Mouse (Mus musculus) cerebellum, adult 2 months (tissue): ENCODE data around the gene Slc13a3. TPM values are rescaled to one million over a fixed set of nuclear protein-coding genes. Genes with fewer than 3 reads are reported as not detected.
A peak's percentile ranks its signal among the peaks of the same experiment; 100 is the strongest.

Experiments
- DNase-seq, 2 experiments: peaks; one replicate each; pipeline ENCODE4 v3.0.0; 2021
- H3K27ac ChIP-seq: fragments of 200-500 bp; 2 replicates; pipeline ENCODE4 v1.5.1; 2012; ENCODE audit warnings: low read length, control low read depth, inconsistent platforms; ENCODE audit not compliant: insufficient read depth
- H3K27me3 ChIP-seq: fragments of 200-500 bp; 2 replicates; pipeline ENCODE4 v1.6.1; 2012; ENCODE audit warnings: inconsistent platforms, mild to moderate bottlenecking, low read length, moderate library complexity; ENCODE audit not compliant: control insufficient read depth, insufficient read depth
- H3K4me1 ChIP-seq: fragments of 200-500 bp; 2 replicates; pipeline ENCODE4 v1.6.1; 2011; ENCODE audit warnings: low read length; ENCODE audit not compliant: control insufficient read depth, insufficient read depth
- H3K4me3 ChIP-seq: fragments of 200-500 bp; replicated peaks from 2 replicates; pipeline ENCODE3; 2011; ENCODE audit warnings: mild to moderate bottlenecking, low read depth, low read length, control low read depth; ENCODE audit not compliant: insufficient read depth
- CTCF ChIP-seq: fragments of 200-500 bp; IDR thresholded peaks from 2 replicates; pipeline ENCODE4 v1.5.1; 2011; ENCODE audit warnings: low read depth, mild to moderate bottlenecking, control low read depth, low read length, moderate library complexity, borderline replicate concordance; ENCODE audit not compliant: insufficient read depth
- POLR2A ChIP-seq: fragments of 200-500 bp; IDR thresholded peaks from 2 replicates; pipeline ENCODE4 v1.6.1; 2011; ENCODE audit warnings: low read length, control low read depth, borderline replicate concordance; ENCODE audit not compliant: insufficient read depth
- WGBS: fragments of 180-500 bp; shearing (Covaris S2); methylation state at CpG from one replicate; pipeline ENCODE4 v1.1.7; 2018; 5-methylcytosine and 5-hydroxymethylcytosine counted together
- polyA plus RNA-seq: library from polyadenylated mRNA; depleted of rRNA; stranded (reverse); fragments of >200 nt; gene quantifications from 2 replicates; pipeline ENCODE4 v1.2.3, GENCODE M21; 2012

Slc13a3 gene
- polyA plus RNA-seq, 1 experiment, result 21.6 TPM

DNA sequence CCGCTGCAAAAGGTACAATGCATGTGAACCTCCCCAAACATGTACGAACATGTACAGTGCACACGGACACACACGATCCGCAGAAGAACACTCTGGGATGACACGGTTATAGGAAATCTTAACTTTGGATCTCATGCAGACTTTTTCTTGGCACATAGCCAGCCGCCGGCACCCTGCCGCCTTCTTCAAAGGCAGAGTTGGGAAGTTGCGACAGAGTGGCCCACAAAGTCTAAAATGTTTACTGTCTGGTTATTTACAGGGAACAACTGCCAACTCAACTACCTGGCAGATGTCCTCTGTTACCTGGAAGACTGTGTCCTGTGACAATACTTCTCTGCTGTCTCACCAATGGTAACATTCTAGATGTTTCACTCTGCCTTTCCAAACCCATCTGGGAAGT is 30.0 kb downstream of the Slc13a3 start:
- H3K27ac ChIP-seq, result no peak overlapping the region

DNA sequence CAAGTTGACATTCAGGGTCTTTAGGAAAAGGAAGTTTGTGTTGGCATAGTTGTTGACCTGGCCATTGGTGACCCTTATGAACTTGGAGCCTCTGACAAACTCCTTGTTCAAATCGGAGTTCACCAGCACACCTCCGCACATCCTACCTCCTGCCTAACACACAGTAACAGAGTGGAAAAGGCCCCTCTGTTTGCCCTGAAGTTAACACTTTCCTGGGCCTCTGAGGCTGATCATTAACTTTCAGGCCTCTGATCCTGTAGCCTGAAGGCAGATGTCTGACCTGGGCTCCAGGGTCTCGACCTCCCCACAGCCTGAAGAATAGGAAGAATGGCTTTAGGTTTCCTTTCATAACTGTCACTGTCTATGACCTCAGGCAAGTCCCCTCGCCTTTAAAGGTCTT is 31.4 kb downstream of the Slc13a3 start:
- no peak for DNase-seq
- H3K4me3 ChIP-seq, result no peak overlapping the region
- 78% methylated on average over 4 of the region's 4 CpGs for WGBS
- H3K27me3 ChIP-seq, result no peaks in the 10 kb centered on the region
- H3K4me1 ChIP-seq, result no peaks in the 10 kb centered on the region
- H3K27ac ChIP-seq, result no peak overlapping the region
- TF ChIP-seq CTCF (no peak), POLR2A (no peak)

More for the DNA sequence above, 30.0 kb downstream of the Slc13a3 start:
- TF ChIP-seq POLR2A (no peak), CTCF (no peak)
- Histone ChIP-seq H3K4me3 (no peak overlapping the region), H3K27me3 (no peaks in the 10 kb centered on the region), H3K4me1 (no peaks in the 10 kb centered on the region)
- DNase-seq, result no peak
- 21% methylated on average over 10 of the region's 10 CpGs for WGBS

DNA sequence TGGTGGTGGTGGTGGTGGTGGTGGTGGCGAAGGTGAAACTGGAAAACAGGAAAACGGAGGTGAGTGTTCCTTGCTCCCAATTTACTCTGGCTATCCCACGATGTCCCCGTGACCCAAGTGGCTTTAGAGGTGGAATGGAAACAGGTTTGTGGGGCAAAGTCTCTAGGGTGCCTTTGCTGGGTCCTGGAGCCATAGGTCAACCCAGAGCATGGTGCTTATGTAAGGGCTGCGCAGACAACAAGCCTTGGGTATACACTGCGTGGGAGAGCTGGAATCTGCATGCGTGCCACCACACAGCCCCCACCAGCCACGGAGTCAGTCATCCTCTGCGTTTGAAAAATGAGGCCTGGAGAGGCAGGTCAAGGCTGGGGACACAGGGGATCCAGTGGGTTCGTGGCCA is 33.4 kb downstream of the Slc13a3 start:
- no peak for DNase-seq
- WGBS, result 86% methylated on average over 10 of the region's 10 CpGs
- no peaks in the 10 kb centered on the region for H3K27me3 ChIP-seq
- H3K4me3 ChIP-seq, result no peak overlapping the region
- H3K4me1 ChIP-seq, result no peaks in the 10 kb centered on the region
- TF ChIP-seq CTCF (no peak), POLR2A (no peak)
- H3K27ac ChIP-seq, result no peak overlapping the region

GRCm38 (mm10) chr2:165438881-165439280 is 34.1 kb downstream of the Slc13a3 start:
- TF ChIP-seq CTCF (no peak), POLR2A (no peak)
- 69% methylated on average over 7 of the region's 7 CpGs for WGBS
- H3K4me1 ChIP-seq, result no peaks in the 10 kb centered on the region
- no peak for DNase-seq
- no peak overlapping the region for H3K27ac ChIP-seq
- H3K27me3 ChIP-seq, result no peaks in the 10 kb centered on the region
- H3K4me3 ChIP-seq, result no peak overlapping the region

DNA sequence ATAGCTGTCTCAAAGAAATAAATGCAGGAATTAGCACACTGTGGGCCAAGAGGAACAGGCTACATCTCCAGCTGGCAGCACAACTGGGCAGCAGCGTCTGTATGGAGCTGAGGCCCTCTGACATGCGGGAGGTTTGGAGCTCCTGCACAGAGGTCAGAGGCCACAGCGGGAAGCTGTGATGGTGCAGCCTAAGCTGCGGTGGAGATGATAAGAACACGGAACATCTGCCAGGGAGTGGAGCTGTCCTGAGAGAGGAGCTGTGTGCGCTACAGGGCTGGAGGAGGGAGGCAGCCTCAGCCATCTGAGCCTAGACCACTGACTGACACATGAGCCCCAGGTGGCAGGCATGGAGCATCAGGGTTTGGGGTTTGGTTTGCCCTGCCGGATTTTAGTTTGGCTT is 44.3 kb downstream of the Slc13a3 start:
- Histone ChIP-seq H3K4me1 (no peaks in the 10 kb centered on the region), H3K27me3 (no peaks in the 10 kb centered on the region), H3K4me3 (no peak overlapping the region), H3K27ac (no peak overlapping the region)
- 46% methylated on average over 7 of the region's 7 CpGs for WGBS
- no peak for DNase-seq
- TF ChIP-seq CTCF, result no peak
- no peak for TF ChIP-seq POLR2A

DNA sequence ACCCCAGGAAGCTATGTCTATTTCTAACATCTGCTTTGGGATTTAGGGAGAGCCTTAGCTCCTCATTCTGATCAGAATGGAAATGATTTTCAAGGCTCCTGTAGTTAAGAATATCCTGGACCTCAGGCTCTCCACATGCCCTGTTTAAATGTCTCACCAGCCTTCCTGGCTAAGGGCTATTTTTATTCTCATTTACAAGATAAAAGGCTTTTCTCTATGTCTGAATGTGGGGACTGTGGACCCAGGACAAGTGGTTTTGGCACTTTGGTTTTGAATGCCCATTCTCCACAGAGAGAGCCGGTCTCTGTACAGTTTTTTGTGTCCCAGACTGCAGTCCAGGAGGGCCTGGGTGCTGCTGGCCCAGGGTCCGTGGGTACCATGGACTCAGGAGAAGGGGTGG is 52.8 kb downstream of the Slc13a3 start:
- Histone ChIP-seq H3K4me1 (peaks cover 11% of the 10 kb centered on the region), H3K27me3 (no peaks in the 10 kb centered on the region), H3K4me3 (no peak overlapping the region), H3K27ac (no peak overlapping the region)
- TF ChIP-seq POLR2A (no peak), CTCF (no peak)
- 73% methylated on average over 2 of the region's 2 CpGs for WGBS
- no peak for DNase-seq

- peaks cover 11% of the 10 kb centered on the region for H3K4me1 ChIP-seq
- 10% methylated on average over 4 of the region's 4 CpGs for WGBS
Observed at GRCm38 (mm10) chr2:165419670-165420111, 53.3 kb downstream of the Slc13a3 start.

GRCm38 (mm10) chr2:165418577-165418976 is 54.5 kb downstream of the Slc13a3 start:
- H3K27ac ChIP-seq, result no peak overlapping the region
- TF ChIP-seq CTCF (no peak), POLR2A (no peak)
- H3K4me3 ChIP-seq, result no peak overlapping the region
- H3K27me3 ChIP-seq, result no peaks in the 10 kb centered on the region
- 99% methylated on average over 2 of the region's 2 CpGs for WGBS
- no peak for DNase-seq
- peaks cover 17% of the 10 kb centered on the region for H3K4me1 ChIP-seq

More at GRCm38 (mm10) chr2:165419670-165420111, 53.3 kb downstream of the Slc13a3 start:
- H3K4me3 ChIP-seq, result no peak overlapping the region
- H3K27me3 ChIP-seq, result no peaks in the 10 kb centered on the region
- no peak overlapping the region for H3K27ac ChIP-seq
- peak; percentile 55 to 63 for DNase-seq
- TF ChIP-seq POLR2A, result no peak
- TF ChIP-seq CTCF, result no peak

GRCm38 (mm10) chr2:165417291-165417690 is 55.7 kb downstream of the Slc13a3 start:
- Histone ChIP-seq H3K27me3 (no peaks in the 10 kb centered on the region), H3K4me3 (no peak overlapping the region), H3K27ac (no peak overlapping the region), H3K4me1 (peaks cover 17% of the 10 kb centered on the region)
- DNase-seq, result peak; percentile 61 to 63
- WGBS, result 44% methylated on average over 7 of the region's 7 CpGs
- no peak for TF ChIP-seq CTCF
- no peak for TF ChIP-seq POLR2A
